Mouse (Mus musculus): ENCODE data around the gene Gprc5c. TPM values are rescaled to one million over a fixed set of nuclear protein-coding genes. Genes with fewer than 3 reads are reported as not detected.

Gprc5c gene
- polyA plus RNA-seq (2014; fragmentation: Nextera tagmentation; extraction: Ambion mirVana), result 21.8 and 23.6 TPM in 2 replicates

GRCm38 (mm10) chr11:114850452-114851268, at the start of gene Gprc5c:
Gene Gprc5c (plus strand): TSS chr11:114851152.
- ATAC-seq (replicated peaks; ENCODE audit: low FRiP score, low TSS enrichment, low read depth) (peak; percentile 21), DNase-seq (ENCODE audit: low spot score) (peak; percentile 84)
- no peaks in the 10 kb centered on the region for H3K9me3 ChIP-seq (ENCODE audit: control insufficient read depth, low read length)
- WGBS, result under 1% methylated on average over 37 of the region's 43 CpGs
- no peaks in the 10 kb centered on the region for H3K36me3 ChIP-seq (ENCODE audit: control insufficient read depth, insufficient read depth, low read length)
- H3K27ac ChIP-seq (ENCODE audit: low read depth), result peak within 1 kb of the TSS; percentile 88
- peaks cover 14% of the 10 kb centered on the region for H3K4me1 ChIP-seq (replicated peaks; ENCODE audit: control insufficient read depth, insufficient read depth, low read length)
- H3K9ac ChIP-seq (ENCODE audit: low read length), result peak within 1 kb of the TSS; percentile 80
- H3K27me3 ChIP-seq (replicated peaks; ENCODE audit: control insufficient read depth, insufficient read depth, low read length), result no peaks in the 10 kb centered on the region
- peak within 1 kb of the TSS; percentile 99 for H3K4me2 ChIP-seq (ENCODE audit: low read length)
- peak within 1 kb of the TSS; percentile 70 for H3K4me3 ChIP-seq (ENCODE audit: low read depth, low read length)

DNA sequence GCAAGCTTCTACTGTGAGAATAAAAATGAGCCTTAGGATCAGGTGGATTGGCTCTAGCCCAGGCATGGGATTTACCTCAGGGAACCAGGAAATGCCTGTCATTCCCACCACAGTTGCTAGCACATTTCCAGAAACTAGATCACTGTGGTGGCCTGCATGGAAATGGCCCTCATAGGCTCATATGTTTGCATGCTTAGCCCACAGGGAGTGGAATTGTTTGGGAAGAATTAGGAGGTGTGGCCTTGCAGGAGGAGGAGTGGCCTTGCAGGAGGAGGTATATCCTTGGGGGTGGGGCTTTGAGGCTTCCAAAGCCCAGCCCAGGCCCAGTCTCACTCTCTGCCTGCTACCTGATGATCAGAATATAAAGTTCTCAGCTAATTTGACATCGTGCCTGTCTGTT, 49.0 kb upstream of the Gprc5c start:
- ATAC-seq (replicated peaks; ENCODE audit: low FRiP score, low TSS enrichment, low read depth) (no peak), DNase-seq (ENCODE audit: low spot score) (no peak)
- Histone ChIP-seq H3K36me3 (ENCODE audit: control insufficient read depth, insufficient read depth, low read length) (no peaks in the 10 kb centered on the region), H3K4me2 (ENCODE audit: low read length) (no peak overlapping the region), H3K27me3 (replicated peaks; ENCODE audit: control insufficient read depth, insufficient read depth, low read length) (no peaks in the 10 kb centered on the region), H3K27ac (ENCODE audit: low read depth) (no peak overlapping the region), H3K4me3 (ENCODE audit: low read depth, low read length) (no peak overlapping the region), H3K9me3 (ENCODE audit: control insufficient read depth, low read length) (peaks cover 2% of the 10 kb centered on the region; the same call in 1 of the 2 replicates), H3K9ac (ENCODE audit: low read length) (no peak overlapping the region), H3K4me1 (replicated peaks; ENCODE audit: control insufficient read depth, insufficient read depth, low read length) (peaks cover 5% of the 10 kb centered on the region; the same call in 1 of the 2 replicates)
- WGBS, result 85% methylated on average over 1 of the region's 1 CpGs

- Histone ChIP-seq H3K4me1 (replicated peaks; ENCODE audit: control insufficient read depth, insufficient read depth, low read length) (peaks cover 10% of the 10 kb centered on the region; the same call in 1 of the 2 replicates), H3K9ac (ENCODE audit: low read length) (no peak overlapping the region), H3K27ac (ENCODE audit: low read depth) (no peak overlapping the region), H3K4me2 (ENCODE audit: low read length) (no peak overlapping the region), H3K36me3 (ENCODE audit: control insufficient read depth, insufficient read depth, low read length) (no peaks in the 10 kb centered on the region), H3K27me3 (replicated peaks; ENCODE audit: control insufficient read depth, insufficient read depth, low read length) (no peaks in the 10 kb centered on the region), H3K4me3 (ENCODE audit: low read depth, low read length) (no peak overlapping the region), H3K9me3 (ENCODE audit: control insufficient read depth, low read length) (peaks cover 2% of the 10 kb centered on the region; the same call in 1 of the 2 replicates)
- DNase-seq (ENCODE audit: low spot score) (no peak), ATAC-seq (replicated peaks; ENCODE audit: low FRiP score, low TSS enrichment, low read depth) (no peak)
- whole genome bisulfite sequencing, result 48% methylated on average over 15 of the region's 15 CpGs
Observed at GRCm38 (mm10) chr11:114802540-114803267, 48.2 kb upstream of the Gprc5c start.

- no peak overlapping the region for H3K4me3 ChIP-seq (ENCODE audit: low read depth, low read length)
Observed at GRCm38 (mm10) chr11:114803990-114804389, 47.0 kb upstream of the Gprc5c start.

GRCm38 (mm10) chr11:114807025-114807424, 43.9 kb upstream of the Gprc5c start:
- ATAC-seq (replicated peaks; ENCODE audit: low FRiP score, low TSS enrichment, low read depth), result no peak
- peaks cover under 1% of the 10 kb centered on the region; the same call in 1 of the 2 replicates for H3K9me3 ChIP-seq (ENCODE audit: control insufficient read depth, low read length)
- H3K27ac ChIP-seq (ENCODE audit: low read depth), result no peak overlapping the region
- no peaks in the 10 kb centered on the region for H3K36me3 ChIP-seq (ENCODE audit: control insufficient read depth, insufficient read depth, low read length)
- H3K4me3 ChIP-seq (ENCODE audit: low read depth, low read length), result no peak overlapping the region
- 68% methylated on average over 2 of the region's 2 CpGs for WGBS
- H3K4me2 ChIP-seq (ENCODE audit: low read length), result no peak overlapping the region
- no peaks in the 10 kb centered on the region for H3K27me3 ChIP-seq (replicated peaks; ENCODE audit: control insufficient read depth, insufficient read depth, low read length)
- no peak overlapping the region for H3K9ac ChIP-seq (ENCODE audit: low read length)
- DNase-seq (ENCODE audit: low spot score), result no peak
- peaks cover 14% of the 10 kb centered on the region; the same call in 1 of the 2 replicates for H3K4me1 ChIP-seq (replicated peaks; ENCODE audit: control insufficient read depth, insufficient read depth, low read length)

More at GRCm38 (mm10) chr11:114803990-114804389, 47.0 kb upstream of the Gprc5c start:
- no peaks in the 10 kb centered on the region for H3K36me3 ChIP-seq (ENCODE audit: control insufficient read depth, insufficient read depth, low read length)
- H3K9ac ChIP-seq (ENCODE audit: low read length), result no peak overlapping the region
- H3K4me1 ChIP-seq (replicated peaks; ENCODE audit: control insufficient read depth, insufficient read depth, low read length), result peaks cover 14% of the 10 kb centered on the region; the same call in 1 of the 2 replicates
- ATAC-seq (replicated peaks; ENCODE audit: low FRiP score, low TSS enrichment, low read depth) (no peak), DNase-seq (ENCODE audit: low spot score) (no peak)
- 66% methylated on average over 8 of the region's 8 CpGs for WGBS
- H3K27ac ChIP-seq (ENCODE audit: low read depth), result no peak overlapping the region
- H3K27me3 ChIP-seq (replicated peaks; ENCODE audit: control insufficient read depth, insufficient read depth, low read length), result no peaks in the 10 kb centered on the region
- no peak overlapping the region for H3K4me2 ChIP-seq (ENCODE audit: low read length)
- H3K9me3 ChIP-seq (ENCODE audit: control insufficient read depth, low read length), result peaks cover 2% of the 10 kb centered on the region; the same call in 1 of the 2 replicates

DNA sequence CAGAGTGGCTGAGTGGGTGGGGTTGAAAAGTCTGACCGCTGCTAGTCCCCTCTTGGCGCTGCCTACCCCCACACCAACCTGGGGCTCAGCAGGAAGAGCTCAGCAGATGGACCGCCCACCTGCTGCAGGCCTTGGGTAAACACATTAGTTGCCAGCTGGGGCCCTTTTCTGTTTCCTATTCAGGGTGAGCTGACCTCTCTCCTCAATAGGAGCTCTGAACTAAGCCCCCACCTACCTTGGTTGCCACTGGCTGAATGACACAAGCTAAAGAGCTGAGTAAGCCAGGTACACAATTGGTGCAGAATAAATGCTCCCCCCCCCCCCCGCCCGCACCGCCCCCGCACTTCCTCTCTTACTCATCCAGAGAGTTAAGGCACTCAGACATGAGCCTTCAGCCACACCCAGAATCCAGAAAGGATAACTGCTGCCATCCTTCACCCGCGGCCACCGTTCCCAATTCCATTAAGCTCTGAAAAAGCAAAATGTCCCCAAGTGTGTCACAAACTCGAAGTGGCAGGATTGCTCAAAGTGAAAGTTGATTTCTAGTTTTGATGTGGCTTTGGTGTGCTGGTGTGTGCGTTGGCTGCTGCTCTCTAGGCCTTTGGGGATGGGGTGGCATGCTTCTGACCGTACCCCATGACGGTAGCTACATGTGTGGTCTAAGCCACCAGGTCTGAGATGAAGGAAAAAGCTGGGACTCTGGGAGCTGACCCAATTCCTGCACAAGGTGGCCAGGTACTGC, 43.1 kb upstream of the Gprc5c start:
- DNase-seq (ENCODE audit: low spot score) (no peak), ATAC-seq (replicated peaks; ENCODE audit: low FRiP score, low TSS enrichment, low read depth) (peak; percentile 24)
- Histone ChIP-seq H3K36me3 (ENCODE audit: control insufficient read depth, insufficient read depth, low read length) (no peaks in the 10 kb centered on the region), H3K4me3 (ENCODE audit: low read depth, low read length) (no peak overlapping the region), H3K27me3 (replicated peaks; ENCODE audit: control insufficient read depth, insufficient read depth, low read length) (no peaks in the 10 kb centered on the region), H3K9ac (ENCODE audit: low read length) (no peak overlapping the region), H3K27ac (ENCODE audit: low read depth) (no peak overlapping the region), H3K9me3 (ENCODE audit: control insufficient read depth, low read length) (no peaks in the 10 kb centered on the region), H3K4me2 (ENCODE audit: low read length) (no peak overlapping the region), H3K4me1 (replicated peaks; ENCODE audit: control insufficient read depth, insufficient read depth, low read length) (peaks cover 14% of the 10 kb centered on the region; the same call in 1 of the 2 replicates)
- 32% methylated on average over 14 of the region's 14 CpGs for WGBS

- H3K9me3 ChIP-seq (ENCODE audit: control insufficient read depth, low read length), result no peaks in the 10 kb centered on the region
- no peak overlapping the region for H3K9ac ChIP-seq (ENCODE audit: low read length)
- no peaks in the 10 kb centered on the region for H3K36me3 ChIP-seq (ENCODE audit: control insufficient read depth, insufficient read depth, low read length)
- ATAC-seq (replicated peaks; ENCODE audit: low FRiP score, low TSS enrichment, low read depth) (no peak), DNase-seq (ENCODE audit: low spot score) (no peak)
- no peaks in the 10 kb centered on the region for H3K27me3 ChIP-seq (replicated peaks; ENCODE audit: control insufficient read depth, insufficient read depth, low read length)
- H3K4me3 ChIP-seq (ENCODE audit: low read depth, low read length), result no peak overlapping the region
- H3K4me2 ChIP-seq (ENCODE audit: low read length), result no peak overlapping the region
- H3K27ac ChIP-seq (ENCODE audit: low read depth), result no peak overlapping the region
- H3K4me1 ChIP-seq (replicated peaks; ENCODE audit: control insufficient read depth, insufficient read depth, low read length), result 0 out of 2 replicates have a peak, but pooled peaks cover 10% of the 10 kb centered on the region
- WGBS, result 81% methylated on average over 1 of the region's 1 CpGs
Observed at GRCm38 (mm10) chr11:114809371-114809770, 41.6 kb upstream of the Gprc5c start.

GRCm38 (mm10) chr11:114810344-114810743, 40.6 kb upstream of the Gprc5c start:
- Histone ChIP-seq H3K4me2 (ENCODE audit: low read length) (no peak overlapping the region), H3K4me1 (replicated peaks; ENCODE audit: control insufficient read depth, insufficient read depth, low read length) (0 out of 2 replicates have a peak, but pooled peaks cover 13% of the 10 kb centered on the region), H3K27ac (ENCODE audit: low read depth) (no peak overlapping the region), H3K27me3 (replicated peaks; ENCODE audit: control insufficient read depth, insufficient read depth, low read length) (no peaks in the 10 kb centered on the region), H3K4me3 (ENCODE audit: low read depth, low read length) (no peak overlapping the region), H3K36me3 (ENCODE audit: control insufficient read depth, insufficient read depth, low read length) (no peaks in the 10 kb centered on the region), H3K9me3 (ENCODE audit: control insufficient read depth, low read length) (no peaks in the 10 kb centered on the region), H3K9ac (ENCODE audit: low read length) (no peak overlapping the region)
- ATAC-seq (replicated peaks; ENCODE audit: low FRiP score, low TSS enrichment, low read depth) (no peak), DNase-seq (ENCODE audit: low spot score) (no peak)
- 23% methylated on average over 4 of the region's 4 CpGs for WGBS

Measured in intestine, embryonic 14.5 days (tissue).